Mouse (Mus musculus): ENCODE measurements at regions not wholly inside any gene's neighbourhood (a gene's known extent, or its start where the extent isn't known, plus 50 kb on each side); places are given as distances from the start of the nearest gene placed in this dataset.

DNA sequence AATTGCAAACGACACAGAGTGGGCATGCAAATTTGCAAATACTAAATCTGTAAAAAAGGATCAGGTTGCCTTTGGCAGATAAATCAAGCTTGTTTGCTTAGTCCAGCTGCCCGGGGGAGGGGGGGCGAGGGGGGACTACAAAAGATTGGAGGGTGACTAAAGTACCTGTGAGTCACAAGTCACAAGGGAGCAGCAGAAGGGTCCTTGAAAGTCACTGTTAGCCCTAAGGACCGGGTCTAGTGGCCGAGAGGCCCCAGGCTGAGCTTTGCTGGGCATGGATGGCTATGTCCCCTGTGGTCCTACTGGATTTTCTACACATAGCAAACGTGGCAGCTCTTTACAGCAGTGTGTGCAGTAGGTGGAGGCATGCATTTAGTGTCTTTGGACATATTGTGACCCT lies 118.4 kb upstream of the Pitx1 start:
- ATAC-seq (ENCODE audit: low FRiP score) (no peak), DNase-seq (ENCODE audit: low spot score) (no peak)
- Histone ChIP-seq H3K27ac (ENCODE audit: low read depth, low read length) (no peak overlapping the region), H3K36me3 (ENCODE audit: insufficient read depth, low read length) (no peaks in the 10 kb centered on the region), H3K9me3 (ENCODE audit: low read length) (no peaks in the 10 kb centered on the region), H3K4me3 (ENCODE audit: low read depth, low read length) (no peak overlapping the region), H3K27me3 (ENCODE audit: insufficient read depth, low read length) (no peaks in the 10 kb centered on the region), H3K4me2 (ENCODE audit: low read depth, low read length, poor library complexity, severe bottlenecking) (no peak overlapping the region), H3K4me1 (ENCODE audit: insufficient read depth, low read length) (no peaks in the 10 kb centered on the region), H3K9ac (replicated peaks; ENCODE audit: low read length, poor library complexity, severe bottlenecking) (no peak overlapping the region)
- no peak for TF ChIP-seq CTCF (IDR thresholded peaks at IDR 0.05)
- 77% methylated on average over 6 of the region's 6 CpGs for WGBS

DNA sequence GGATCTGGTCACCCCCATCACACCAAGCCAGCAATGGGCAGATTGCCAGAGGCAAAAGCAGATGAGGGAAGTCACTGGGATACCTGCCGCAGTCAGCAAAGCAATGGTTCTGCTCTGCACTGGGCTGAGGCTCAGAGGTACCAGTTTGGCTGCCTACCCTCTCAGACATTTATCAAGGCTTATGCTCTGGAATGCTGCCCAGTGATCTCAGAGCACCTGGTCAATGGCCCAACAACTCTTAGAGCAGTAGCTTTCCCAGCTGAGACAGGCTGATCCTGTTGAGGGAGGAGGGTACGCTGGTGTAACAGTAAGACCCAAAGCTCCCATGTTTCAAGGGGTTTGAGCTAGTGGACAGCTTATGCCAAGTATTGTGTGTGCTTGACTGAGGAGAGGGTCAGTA lies 117.4 kb upstream of the Pitx1 start:
- no peak overlapping the region for H3K9ac ChIP-seq (replicated peaks; ENCODE audit: low read length, poor library complexity, severe bottlenecking)
- no peak overlapping the region for H3K4me2 ChIP-seq (ENCODE audit: low read depth, low read length, poor library complexity, severe bottlenecking)
- DNase-seq (ENCODE audit: low spot score) (no peak), ATAC-seq (ENCODE audit: low FRiP score) (no peak)
- no peaks in the 10 kb centered on the region for H3K9me3 ChIP-seq (ENCODE audit: low read length)
- WGBS: 97% methylated on average over 2 of the region's 2 CpGs
- no peaks in the 10 kb centered on the region for H3K4me1 ChIP-seq (ENCODE audit: insufficient read depth, low read length)
- no peak for TF ChIP-seq CTCF (IDR thresholded peaks at IDR 0.05)
- H3K27ac ChIP-seq (ENCODE audit: low read depth, low read length): no peak overlapping the region
- H3K27me3 ChIP-seq (ENCODE audit: insufficient read depth, low read length): no peaks in the 10 kb centered on the region
- no peaks in the 10 kb centered on the region for H3K36me3 ChIP-seq (ENCODE audit: insufficient read depth, low read length)
- no peak overlapping the region for H3K4me3 ChIP-seq (ENCODE audit: low read depth, low read length)

DNA sequence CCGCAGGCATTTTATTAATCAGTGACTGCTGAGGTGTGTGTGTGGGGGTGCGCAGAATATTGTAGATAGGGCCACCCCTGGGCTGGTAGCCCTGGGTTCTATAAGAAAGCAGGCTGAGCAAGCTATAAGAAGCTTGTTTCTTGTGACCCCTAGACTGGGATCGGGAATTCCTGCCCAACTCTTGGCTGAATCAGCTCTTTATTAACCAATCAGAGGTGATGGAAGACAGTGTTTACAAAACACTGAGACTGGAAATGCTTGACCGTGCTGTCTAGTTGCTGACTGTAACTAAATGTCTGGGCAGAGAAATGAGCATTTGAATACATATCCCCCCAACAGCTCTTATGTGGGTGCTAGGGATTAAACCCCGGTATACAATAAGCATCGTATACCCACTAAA lies 114.8 kb upstream of the Pitx1 start:
- Histone ChIP-seq H3K27me3 (ENCODE audit: insufficient read depth, low read length) (no peaks in the 10 kb centered on the region), H3K27ac (ENCODE audit: low read depth, low read length) (no peak overlapping the region), H3K4me1 (ENCODE audit: insufficient read depth, low read length) (no peaks in the 10 kb centered on the region), H3K4me3 (ENCODE audit: low read depth, low read length) (no peak overlapping the region), H3K4me2 (ENCODE audit: low read depth, low read length, poor library complexity, severe bottlenecking) (no peak overlapping the region), H3K36me3 (ENCODE audit: insufficient read depth, low read length) (no peaks in the 10 kb centered on the region), H3K9me3 (ENCODE audit: low read length) (no peaks in the 10 kb centered on the region), H3K9ac (replicated peaks; ENCODE audit: low read length, poor library complexity, severe bottlenecking) (no peak overlapping the region)
- ATAC-seq (ENCODE audit: low FRiP score): no peak
- no peak for DNase-seq (ENCODE audit: low spot score)
- no peak for TF ChIP-seq CTCF (IDR thresholded peaks at IDR 0.05)
- WGBS: 89% methylated on average over 6 of the region's 6 CpGs

DNA sequence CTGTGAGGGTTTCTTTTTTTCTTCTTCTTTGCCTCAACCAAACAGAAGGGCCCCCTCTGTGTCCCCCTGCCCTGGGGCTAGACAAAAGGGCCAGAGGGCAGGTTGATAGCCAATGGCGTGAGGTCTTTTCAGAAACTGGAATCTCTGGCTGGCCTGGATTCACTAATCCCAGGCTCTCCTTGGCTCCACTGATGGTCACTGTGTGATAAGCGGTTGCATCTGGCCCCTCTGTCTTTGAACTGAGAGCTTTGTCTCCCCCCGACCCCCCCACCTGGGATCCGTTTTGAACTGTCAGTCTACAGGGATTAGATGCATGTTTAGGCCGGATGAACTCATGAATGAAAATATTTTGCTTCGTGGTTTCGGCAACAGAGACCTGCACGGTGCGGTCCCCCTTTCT lies 112.6 kb upstream of the Pitx1 start:
- Histone ChIP-seq H3K4me2 (ENCODE audit: low read depth, low read length, poor library complexity, severe bottlenecking) (no peak overlapping the region), H3K27me3 (ENCODE audit: insufficient read depth, low read length) (no peaks in the 10 kb centered on the region), H3K9me3 (ENCODE audit: low read length) (no peaks in the 10 kb centered on the region), H3K4me3 (ENCODE audit: low read depth, low read length) (no peak overlapping the region), H3K4me1 (ENCODE audit: insufficient read depth, low read length) (no peaks in the 10 kb centered on the region), H3K27ac (ENCODE audit: low read depth, low read length) (no peak overlapping the region), H3K9ac (replicated peaks; ENCODE audit: low read length, poor library complexity, severe bottlenecking) (no peak overlapping the region), H3K36me3 (ENCODE audit: insufficient read depth, low read length) (no peaks in the 10 kb centered on the region)
- 26% methylated on average over 9 of the region's 9 CpGs for WGBS
- no peak for DNase-seq (ENCODE audit: low spot score)
- ATAC-seq (ENCODE audit: low FRiP score): no peak
- no peak for TF ChIP-seq CTCF (IDR thresholded peaks at IDR 0.05)

DNA sequence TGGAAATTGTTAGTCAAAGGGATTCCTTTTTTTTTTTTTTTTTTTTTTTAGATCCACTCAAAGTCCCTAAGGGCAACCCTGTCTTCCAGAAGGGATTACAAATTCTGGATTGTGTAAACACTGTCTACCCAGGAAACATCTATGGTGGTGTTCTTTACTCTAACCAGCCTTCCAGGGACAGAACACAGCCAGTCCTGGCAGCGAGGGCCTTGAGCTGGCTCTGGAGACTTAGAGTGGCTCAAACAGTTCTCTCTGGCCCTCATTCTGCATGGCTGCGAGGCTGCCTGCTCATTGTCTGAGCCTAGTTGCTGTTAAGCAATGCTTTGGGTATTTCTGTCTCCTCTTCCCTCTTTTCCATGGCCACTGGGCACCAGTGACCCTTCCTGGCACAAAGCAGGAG lies 112.2 kb upstream of the Pitx1 start:
- no peak overlapping the region for H3K4me2 ChIP-seq (ENCODE audit: low read depth, low read length, poor library complexity, severe bottlenecking)
- H3K27me3 ChIP-seq (ENCODE audit: insufficient read depth, low read length): no peaks in the 10 kb centered on the region
- no peak for DNase-seq (ENCODE audit: low spot score)
- ATAC-seq (ENCODE audit: low FRiP score): no peak
- no peak overlapping the region for H3K4me3 ChIP-seq (ENCODE audit: low read depth, low read length)
- H3K4me1 ChIP-seq (ENCODE audit: insufficient read depth, low read length): no peaks in the 10 kb centered on the region
- 35% methylated on average over 2 of the region's 2 CpGs for WGBS
- TF ChIP-seq CTCF (IDR thresholded peaks at IDR 0.05): no peak
- H3K9me3 ChIP-seq (ENCODE audit: low read length): no peaks in the 10 kb centered on the region
- no peak overlapping the region for H3K9ac ChIP-seq (replicated peaks; ENCODE audit: low read length, poor library complexity, severe bottlenecking)
- H3K27ac ChIP-seq (ENCODE audit: low read depth, low read length): no peak overlapping the region
- no peaks in the 10 kb centered on the region for H3K36me3 ChIP-seq (ENCODE audit: insufficient read depth, low read length)

DNA sequence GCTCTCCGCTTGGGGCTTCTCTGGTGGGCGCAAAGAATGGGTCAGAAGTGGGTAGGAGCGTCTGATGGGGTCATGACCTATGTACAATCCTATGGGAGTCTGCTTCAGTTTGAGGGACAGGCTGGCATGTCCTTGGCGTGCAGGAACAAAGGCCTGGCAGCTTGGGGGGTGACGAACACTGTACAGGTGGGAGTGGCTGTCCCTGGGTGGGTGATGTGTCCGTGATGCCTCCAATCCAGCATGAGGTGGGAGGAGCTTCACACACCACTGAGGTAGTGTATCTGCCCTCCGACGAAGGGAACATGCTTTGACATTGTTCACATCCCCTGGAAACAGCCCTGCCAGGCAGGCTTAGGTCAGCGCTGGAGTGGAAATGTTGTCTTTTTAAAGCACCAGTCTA lies 101.4 kb upstream of the Pitx1 start:
- DNase-seq (ENCODE audit: low spot score) (no peak), ATAC-seq (ENCODE audit: low FRiP score) (no peak)
- Histone ChIP-seq H3K4me3 (ENCODE audit: low read depth, low read length) (no peak overlapping the region), H3K36me3 (ENCODE audit: insufficient read depth, low read length) (no peaks in the 10 kb centered on the region), H3K9ac (replicated peaks; ENCODE audit: low read length, poor library complexity, severe bottlenecking) (no peak overlapping the region), H3K27ac (ENCODE audit: low read depth, low read length) (no peak overlapping the region), H3K4me1 (ENCODE audit: insufficient read depth, low read length) (no peaks in the 10 kb centered on the region), H3K4me2 (ENCODE audit: low read depth, low read length, poor library complexity, severe bottlenecking) (no peak overlapping the region), H3K27me3 (ENCODE audit: insufficient read depth, low read length) (no peaks in the 10 kb centered on the region), H3K9me3 (ENCODE audit: low read length) (no peaks in the 10 kb centered on the region; the same call in 1 of the 2 replicates)
- TF ChIP-seq CTCF (IDR thresholded peaks at IDR 0.05): no peak
- 89% methylated on average over 9 of the region's 9 CpGs for WGBS

DNA sequence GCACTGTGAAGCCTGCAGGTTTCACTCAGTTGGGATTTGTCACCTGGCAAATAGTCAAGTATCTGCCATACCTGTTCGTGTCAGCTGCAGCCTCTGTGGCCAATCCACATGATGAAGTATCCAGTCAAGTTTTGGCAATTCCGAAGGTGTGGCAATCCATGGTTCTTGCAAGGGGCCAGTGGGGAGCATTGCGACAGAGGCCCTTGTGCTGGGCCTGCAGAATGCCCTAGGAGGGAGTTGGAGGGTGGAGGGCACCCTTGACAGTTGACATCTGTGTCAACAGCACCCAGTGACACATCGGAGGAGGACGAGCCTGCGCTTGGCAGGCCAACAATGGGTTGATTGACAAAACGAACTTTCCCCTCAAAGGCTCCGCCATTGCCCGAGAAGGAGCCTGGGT lies 101.0 kb upstream of the Pitx1 start:
- Histone ChIP-seq H3K27me3 (ENCODE audit: insufficient read depth, low read length) (no peaks in the 10 kb centered on the region), H3K4me1 (ENCODE audit: insufficient read depth, low read length) (no peaks in the 10 kb centered on the region), H3K27ac (ENCODE audit: low read depth, low read length) (no peak overlapping the region), H3K36me3 (ENCODE audit: insufficient read depth, low read length) (no peaks in the 10 kb centered on the region), H3K4me2 (ENCODE audit: low read depth, low read length, poor library complexity, severe bottlenecking) (no peak overlapping the region), H3K4me3 (ENCODE audit: low read depth, low read length) (no peak overlapping the region), H3K9me3 (ENCODE audit: low read length) (no peaks in the 10 kb centered on the region; the same call in 1 of the 2 replicates), H3K9ac (replicated peaks; ENCODE audit: low read length, poor library complexity, severe bottlenecking) (no peak overlapping the region)
- no peak for DNase-seq (ENCODE audit: low spot score)
- no peak for ATAC-seq (ENCODE audit: low FRiP score)
- no peak for TF ChIP-seq CTCF (IDR thresholded peaks at IDR 0.05)
- 84% methylated on average over 9 of the region's 9 CpGs for WGBS

All from midbrain, postnatal 0 days (tissue).